Mouse (Mus musculus) skeletal muscle tissue, adult 2 months (tissue): Measurements from ENCODE around the gene Rara.
"Not testable (repeated sequence)": the region's sequence is repeated elsewhere in the genome, so short reads cannot be mapped to it uniquely, and the experiment has no call there.

Experiments used
- DNase-seq: peaks from one replicate; pipeline ENCODE4 v3.0.0-alpha.2; 2012; ENCODE audit warnings: low read depth, low spot score

The Rara gene

GRCm38 (mm10) chr11:98968716-98969495 lies 41.3 kb downstream of the Rara start:
- DNase-seq: no peak

GRCm38 (mm10) chr11:98969496-98969927 lies 41.9 kb downstream of the Rara start:
- no peak for DNase-seq

GRCm38 (mm10) chr11:98970191-98970925 lies 42.7 kb downstream of the Rara start:
- DNase-seq: no peak

GRCm38 (mm10) chr11:98971316-98972031 lies 43.9 kb downstream of the Rara start:
- no peak for DNase-seq

- no peak for DNase-seq
These were observed 44.6 kb downstream of the Rara start for GRCm38 (mm10) chr11:98972215-98972614.

GRCm38 (mm10) chr11:98972801-98973360 lies 45.3 kb downstream of the Rara start:
- no peak for DNase-seq

- DNase-seq: no peak
These were observed 46.0 kb downstream of the Rara start for GRCm38 (mm10) chr11:98973584-98973983.

GRCm38 (mm10) chr11:98974213-98974612 lies 46.6 kb downstream of the Rara start:
- no peak for DNase-seq

GRCm38 (mm10) chr11:98974871-98975719 lies 47.5 kb downstream of the Rara start:
- DNase-seq: peak; percentile 62

GRCm38 (mm10) chr11:98978526-98979148 lies 51.0 kb downstream of the Rara start:
- DNase-seq: no peak

- DNase-seq: no peak
These were observed 51.7 kb downstream of the Rara start for GRCm38 (mm10) chr11:98979356-98979755.

GRCm38 (mm10) chr11:98981289-98981996 lies 53.8 kb downstream of the Rara start:
- no peak for DNase-seq

GRCm38 (mm10) chr11:98981997-98982772 lies 54.6 kb downstream of the Rara start:
- no peak for DNase-seq

- DNase-seq: no peak
These were observed 55.1 kb downstream of the Rara start, which contains the start of gene Gjd3 for GRCm38 (mm10) chr11:98982773-98983133. Gene Gjd3 (minus strand): TSS chr11:98983016.

- DNase-seq: no peak
These were observed 55.9 kb downstream of the Rara start for GRCm38 (mm10) chr11:98983551-98983950.

GRCm38 (mm10) chr11:98985542-98985941 lies 57.9 kb downstream of the Rara start:
- no peak for DNase-seq

- DNase-seq: not testable (repeated sequence)
These were observed 60.6 kb downstream of the Rara start for GRCm38 (mm10) chr11:98988260-98988659.

GRCm38 (mm10) chr11:98990866-98991265 lies 63.2 kb downstream of the Rara start:
- DNase-seq: no peak

- DNase-seq: no peak
These were observed 68.4 kb downstream of the Rara start for GRCm38 (mm10) chr11:98995987-98996386.
